Mouse (Mus musculus): ENCODE measurements around the gene Fads2.

DNA sequence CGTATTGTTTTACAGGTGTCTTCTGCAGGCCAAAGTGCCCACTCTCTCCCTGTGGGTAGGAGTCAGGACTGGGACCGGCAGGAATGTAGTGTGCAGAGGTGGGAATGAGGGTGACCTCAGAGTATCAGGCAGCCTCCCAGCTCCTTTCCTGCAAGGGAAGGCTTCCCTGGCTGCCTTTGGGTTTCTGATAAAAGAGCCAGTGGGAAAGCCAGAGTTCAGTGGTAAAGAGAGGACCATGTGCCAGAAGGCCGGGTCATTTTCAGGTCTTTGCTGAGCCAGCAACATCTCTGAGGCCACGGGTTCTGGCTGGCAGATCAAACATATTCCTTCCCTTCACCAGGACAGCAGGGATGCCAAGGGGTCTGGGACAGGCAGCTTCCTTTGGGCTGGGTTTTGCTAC, 55.2 kb downstream of the Fads2 start:
- no peak for TF ChIP-seq TCF12 (IDR thresholded peaks at IDR 0.05; ENCODE audit: insufficient read depth, poor library complexity, severe bottlenecking)
- no peak for TF ChIP-seq MYOD1 (IDR thresholded peaks at IDR 0.05; ENCODE audit: control insufficient read depth in 1 of 3, insufficient read length in 2 of 3, low read depth in 2 of 3)
- no peak for TF ChIP-seq POLR2A (IDR thresholded peaks at IDR 0.05; ENCODE audit: insufficient read length, low read depth)
- TF ChIP-seq E2F4 (IDR thresholded peaks at IDR 0.05; ENCODE audit: insufficient read depth) = no peak
- no peak for TF ChIP-seq CEBPB (IDR thresholded peaks at IDR 0.05; ENCODE audit: insufficient read depth, poor library complexity, severe bottlenecking)
- TF ChIP-seq MAX (IDR thresholded peaks at IDR 0.05; ENCODE audit: low read depth) = no peak
- no peak for TF ChIP-seq USF1 (IDR thresholded peaks at IDR 0.05; ENCODE audit: low read depth)
- TF ChIP-seq REST (IDR thresholded peaks at IDR 0.05; ENCODE audit: insufficient read depth, insufficient read length) = no peak
- peak; percentile 56 for TF ChIP-seq POLR2AphosphoS2 (IDR thresholded peaks at IDR 0.05; ENCODE audit: insufficient read length, low read depth)
- no peak for TF ChIP-seq MYOG (IDR thresholded peaks at IDR 0.05; ENCODE audit: control insufficient read depth in 1 of 3, insufficient read depth in 1 of 3, insufficient read length in 2 of 3, low read depth in 2 of 3)
- TF ChIP-seq SRF (IDR thresholded peaks at IDR 0.05; ENCODE audit: control insufficient read depth, insufficient read length, low read depth) = no peak
- TF ChIP-seq TCF3 (IDR thresholded peaks at IDR 0.05; ENCODE audit: insufficient read length, low read depth) = no peak
